Mouse (Mus musculus): ENCODE data around the gene Hoxd9.

DNA sequence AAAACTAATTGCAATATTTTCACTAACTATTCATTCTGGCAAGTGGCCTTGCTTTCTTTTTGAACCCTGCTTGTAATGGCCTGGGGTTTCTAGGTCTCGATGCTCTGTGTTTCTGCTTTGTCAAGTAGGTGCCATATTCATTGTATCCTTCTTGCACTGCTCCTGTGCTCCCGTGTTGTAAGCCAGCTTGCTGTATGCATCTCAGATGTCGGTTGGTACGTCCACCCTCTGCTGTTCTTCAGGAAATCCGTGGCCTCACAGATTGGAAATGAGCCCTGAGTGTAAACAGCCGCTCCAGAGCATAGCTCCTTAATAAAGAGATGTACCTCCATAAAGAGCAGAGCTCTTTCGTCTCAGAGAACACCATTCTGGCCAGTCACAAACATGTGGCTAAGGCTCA, 10.1 kb downstream of the Hoxd9 start:
- TF ChIP-seq GATA1 (IDR thresholded peaks at IDR 0.05; ENCODE audit: low read length) (no peak), TAL1 (IDR thresholded peaks at IDR 0.05; ENCODE audit: low read length) (no peak)
